Mouse (Mus musculus): ENCODE results near the gene Slc35c2.

The Slc35c2 gene

DNA sequence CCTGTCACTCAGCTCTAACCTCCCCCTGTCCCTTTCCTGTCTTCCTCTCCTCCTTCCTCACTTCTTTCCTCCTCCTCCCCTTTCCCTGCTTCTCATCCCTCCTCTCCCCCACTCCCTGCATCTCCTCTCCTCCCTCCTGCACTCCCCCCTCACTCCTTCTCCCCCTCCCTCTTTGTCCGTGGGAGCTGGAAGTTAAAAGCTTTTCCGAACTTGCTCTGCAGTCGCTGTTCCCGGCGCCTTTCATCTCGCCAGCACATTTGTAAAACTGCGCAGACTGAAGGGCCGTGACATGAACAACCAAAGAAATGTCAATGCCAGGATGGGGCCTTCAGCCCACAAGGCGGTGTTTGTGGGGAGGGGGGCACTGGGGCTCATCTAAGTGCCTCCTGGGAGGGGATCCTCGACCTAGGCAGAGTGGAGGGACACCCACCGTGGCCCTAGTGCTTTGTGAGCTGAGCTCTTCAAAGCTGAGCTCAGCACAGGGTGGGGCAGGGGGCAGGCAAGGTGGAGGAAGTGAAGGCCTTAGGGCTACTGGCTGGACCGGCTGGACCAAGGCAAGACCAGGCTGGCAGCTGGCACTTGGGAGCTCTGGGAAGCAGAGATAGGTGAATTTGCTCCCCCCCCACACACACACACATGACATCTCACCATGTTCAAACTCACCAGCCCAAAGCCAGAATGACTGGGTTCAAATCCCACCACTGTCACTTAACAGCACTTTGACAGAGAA lies 49.1 kb downstream of the Slc35c2 start:
- DNase-seq (ENCODE audit: low spot score), result no peak

DNA sequence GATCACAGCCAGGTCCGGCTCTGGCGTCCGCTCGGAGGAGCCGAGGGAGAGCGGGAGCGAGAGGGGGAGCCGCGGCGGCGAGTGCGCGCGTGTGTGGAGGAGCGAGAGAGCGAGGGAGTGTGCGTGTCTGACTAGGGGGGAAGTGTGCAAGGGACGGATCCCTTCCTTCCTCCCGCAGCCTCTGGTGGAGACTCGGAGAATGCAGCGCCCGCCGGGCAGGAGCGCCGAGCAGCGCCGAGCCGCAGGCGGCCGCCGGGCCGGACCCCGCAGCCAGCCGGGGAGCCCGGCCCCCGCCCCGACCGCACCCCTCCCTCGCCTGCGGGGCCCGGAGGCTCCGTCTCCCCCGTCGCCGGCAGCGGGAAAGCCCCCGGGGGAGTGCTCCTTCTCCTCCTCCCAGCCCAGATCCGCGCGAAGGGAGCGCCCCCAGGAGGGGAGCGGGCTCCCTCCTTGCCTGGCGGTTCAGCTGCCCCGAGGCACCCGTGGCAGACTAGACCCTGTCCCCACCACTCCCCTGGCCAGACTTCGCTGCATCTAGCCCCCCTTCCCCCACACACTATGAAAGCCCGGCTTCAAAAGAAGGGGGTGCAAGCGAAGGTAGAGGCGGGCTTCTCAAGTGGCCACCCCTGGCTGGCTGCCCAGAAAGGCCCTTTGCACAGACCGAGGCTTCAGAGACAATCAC lies 52.9 kb downstream of the Slc35c2 start, which contains the start of gene Cdh22:
Cdh22 (minus strand) TSS at position 241 of the 679 bp plus-strand sequence.
- peak; percentile 82 for DNase-seq (ENCODE audit: low spot score)

DNA sequence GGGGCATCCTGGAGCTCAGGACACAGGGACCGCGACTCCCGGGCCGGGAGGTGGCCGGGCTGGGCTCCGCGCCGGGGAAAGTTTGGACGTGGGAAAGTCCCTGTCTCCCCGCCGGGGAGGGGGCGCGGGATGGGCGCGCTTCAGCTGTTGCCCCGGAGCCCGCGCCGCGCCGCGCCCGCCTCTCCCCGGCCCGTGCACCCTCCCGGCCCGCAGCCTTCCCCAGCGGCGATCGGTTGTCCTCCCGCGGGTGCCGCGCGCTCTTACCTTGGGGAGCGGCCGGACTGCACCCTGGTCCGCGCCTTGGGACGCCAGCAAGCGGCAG lies 53.4 kb downstream of the Slc35c2 start:
- DNase-seq (ENCODE audit: low spot score), result no peak

DNA sequence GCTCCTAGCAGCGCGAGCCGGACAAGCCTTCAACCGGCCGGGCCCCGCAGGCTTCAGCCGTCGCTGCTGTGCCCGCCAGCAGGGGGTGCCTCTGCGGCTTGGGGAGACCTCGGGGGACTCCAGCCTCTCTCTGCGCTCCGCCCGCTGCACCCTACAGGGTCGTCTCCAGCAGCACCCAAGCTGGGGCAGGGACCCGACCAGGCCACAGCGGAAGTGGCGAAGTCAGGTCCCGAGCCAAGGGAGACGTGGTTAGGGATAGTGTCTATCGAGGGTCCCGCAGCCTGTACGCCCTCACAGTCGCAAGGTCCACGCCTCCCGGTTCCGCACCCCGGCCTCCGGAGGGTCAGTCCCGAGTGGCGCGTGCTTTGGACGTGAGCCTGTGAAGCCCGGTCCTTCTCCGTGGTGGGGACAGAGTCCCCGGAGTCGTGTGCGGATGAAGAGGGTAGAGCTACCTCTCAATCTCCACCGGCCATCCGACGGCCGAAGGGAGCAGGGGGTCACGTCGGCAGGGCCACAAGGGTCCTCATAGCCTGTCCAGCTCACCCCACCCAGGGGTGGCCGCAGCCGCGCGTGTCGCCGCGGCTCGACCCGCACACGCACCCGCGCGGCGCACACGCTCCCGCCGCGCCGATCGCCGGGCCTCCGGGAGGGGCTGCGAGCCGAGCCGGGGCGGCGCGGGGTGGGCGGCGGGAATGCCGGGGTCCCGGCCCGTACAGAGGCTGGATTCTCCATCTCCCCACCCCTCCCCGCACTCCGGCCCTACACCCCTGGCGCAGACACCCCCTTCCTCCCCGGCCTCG lies 54.0 kb downstream of the Slc35c2 start:
- peak; percentile 77 for DNase-seq (ENCODE audit: low spot score)

DNA sequence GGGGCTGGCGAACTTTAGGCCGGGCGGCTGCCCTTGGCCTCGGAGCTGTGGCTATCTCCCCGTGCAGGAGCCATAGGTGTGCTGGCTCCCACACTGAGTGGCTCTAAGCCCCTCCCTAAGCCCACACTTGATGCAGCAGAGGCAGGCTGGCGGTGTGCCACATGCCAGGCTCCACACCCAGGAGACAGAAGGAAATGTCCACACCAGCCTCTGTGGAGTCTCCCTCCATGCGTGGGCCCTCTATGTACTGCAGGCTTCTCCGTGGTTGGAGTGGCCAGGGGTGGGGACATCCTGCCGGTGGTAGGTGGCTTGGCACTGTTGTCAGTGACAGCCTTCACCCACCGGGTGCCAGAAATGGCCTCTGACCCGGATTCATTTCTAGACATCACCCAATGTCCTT lies 58.6 kb downstream of the Slc35c2 start:
- no peak for DNase-seq (ENCODE audit: low spot score)

All from retina, embryonic 14.5 days (tissue).